Mouse (Mus musculus): ENCODE measurements at regions not wholly inside any gene's neighbourhood (a gene's known extent, or its start where the extent isn't known, plus 50 kb on each side); places are given as distances from the start of the nearest gene placed in this dataset.

DNA sequence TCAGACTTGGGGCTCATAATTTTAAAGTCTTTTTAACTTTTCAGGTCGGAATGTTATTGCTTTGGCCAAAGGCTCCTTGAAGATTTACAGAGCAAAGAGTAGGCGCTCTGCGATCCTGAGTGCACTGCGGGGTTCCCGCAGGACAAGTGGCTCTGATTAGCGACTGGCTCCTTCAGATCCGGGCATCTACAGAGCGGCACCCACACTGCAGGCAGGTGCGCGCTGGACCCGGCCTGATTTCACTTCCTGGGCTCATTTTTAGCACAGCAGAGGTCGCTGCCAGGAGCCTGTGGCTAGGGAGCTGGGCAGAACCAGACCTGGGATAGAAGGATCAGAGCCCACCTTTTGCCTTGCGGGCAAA, 156.6 kb downstream of the Matn1 start:
- TF ChIP-seq POLR2A (IDR thresholded peaks at IDR 0.05; ENCODE audit: borderline replicate concordance, insufficient read depth, low read length): no peak
- TF ChIP-seq CTCF (IDR thresholded peaks at IDR 0.05; ENCODE audit: borderline replicate concordance, insufficient read depth, low read depth, low read length): no peak

Data from cerebellum, adult 2 months (tissue).